Mouse (Mus musculus): ENCODE data around the gene Nip7. TPM values are rescaled to one million over a fixed set of nuclear protein-coding genes. Genes with fewer than 3 reads are reported as not detected.

Gene Nip7
- polyA plus RNA-seq, 1 experiment from 2014 or later = 100 TPM

DNA sequence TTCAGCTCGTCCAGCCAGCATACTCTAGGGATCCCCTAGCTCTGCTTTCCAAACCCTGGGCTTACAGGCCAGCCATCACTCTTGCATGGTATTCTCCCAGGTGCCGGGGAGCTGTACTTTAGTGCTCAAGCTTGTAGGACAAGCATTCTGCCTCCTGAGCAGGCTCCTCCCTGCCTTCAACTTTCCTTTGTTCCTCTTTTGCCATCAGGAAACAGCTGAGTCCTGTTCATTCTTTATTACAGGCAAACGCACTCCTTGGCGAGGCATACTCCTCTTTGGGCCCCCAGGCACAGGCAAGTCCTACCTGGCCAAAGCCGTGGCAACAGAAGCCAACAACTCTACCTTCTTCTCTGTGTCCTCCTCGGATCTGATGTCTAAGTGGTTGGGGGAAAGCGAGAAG, 16.0 kb upstream of the Nip7 start:
- WGBS = 87% methylated on average over 7 of the region's 7 CpGs
- Histone ChIP-seq H3K27ac (no peak overlapping the region), H3K36me3 (peaks cover 83% of the 10 kb centered on the region), H3K4me1 (no peaks in the 10 kb centered on the region), H3K27me3 (ENCODE audit: insufficient read depth, poor library complexity, severe bottlenecking) (no peaks in the 10 kb centered on the region), H3K9me3 (no peaks in the 10 kb centered on the region), H3K4me3 (no peak overlapping the region)
- no peak for DNase-seq (ENCODE audit: low spot score)

- 89% methylated on average over 6 of the region's 6 CpGs for WGBS
- no peak overlapping the region for H3K4me3 ChIP-seq
- no peak for DNase-seq (ENCODE audit: low spot score)
- H3K36me3 ChIP-seq = peaks cover 84% of the 10 kb centered on the region
- peaks cover 20% of the 10 kb centered on the region for H3K4me1 ChIP-seq
- no peaks in the 10 kb centered on the region for H3K9me3 ChIP-seq
- no peak overlapping the region for H3K27ac ChIP-seq
- no peaks in the 10 kb centered on the region for H3K27me3 ChIP-seq (ENCODE audit: insufficient read depth, poor library complexity, severe bottlenecking)
Measured at GRCm38 (mm10) chr8:107045478-107045877, 11.2 kb upstream of the Nip7 start.

- no peak overlapping the region for H3K27ac ChIP-seq
- peaks cover 20% of the 10 kb centered on the region for H3K4me1 ChIP-seq
- H3K36me3 ChIP-seq = peaks cover 84% of the 10 kb centered on the region
- 65% methylated on average over 5 of the region's 5 CpGs for WGBS
- no peaks in the 10 kb centered on the region for H3K9me3 ChIP-seq
- peak overlapping the region; percentile 84; the same call in 1 of the 2 replicates for H3K4me3 ChIP-seq
- no peak for DNase-seq (ENCODE audit: low spot score)
- no peaks in the 10 kb centered on the region for H3K27me3 ChIP-seq (ENCODE audit: insufficient read depth, poor library complexity, severe bottlenecking)
Measured at GRCm38 (mm10) chr8:107046976-107047375, 9.7 kb upstream of the Nip7 start.

- under 1% methylated on average over 87 of the region's 87 CpGs for WGBS
- H3K9me3 ChIP-seq = no peaks in the 10 kb centered on the region
- peaks cover 20% of the 10 kb centered on the region for H3K4me1 ChIP-seq
- peak within 1 kb of the TSS; percentile 84 for H3K4me3 ChIP-seq
- H3K27me3 ChIP-seq (ENCODE audit: insufficient read depth, poor library complexity, severe bottlenecking) = no peaks in the 10 kb centered on the region
- DNase-seq (ENCODE audit: low spot score) = peak; percentile 91
- peak within 1 kb of the TSS; percentile 94 for H3K27ac ChIP-seq
- H3K36me3 ChIP-seq = peaks cover 84% of the 10 kb centered on the region
Measured at GRCm38 (mm10) chr8:107048061-107048941, 8.4 kb upstream of the Nip7 start, which contains the start of gene Pdf. TSS of gene Pdf (minus strand) at chr8:107048614.

DNA sequence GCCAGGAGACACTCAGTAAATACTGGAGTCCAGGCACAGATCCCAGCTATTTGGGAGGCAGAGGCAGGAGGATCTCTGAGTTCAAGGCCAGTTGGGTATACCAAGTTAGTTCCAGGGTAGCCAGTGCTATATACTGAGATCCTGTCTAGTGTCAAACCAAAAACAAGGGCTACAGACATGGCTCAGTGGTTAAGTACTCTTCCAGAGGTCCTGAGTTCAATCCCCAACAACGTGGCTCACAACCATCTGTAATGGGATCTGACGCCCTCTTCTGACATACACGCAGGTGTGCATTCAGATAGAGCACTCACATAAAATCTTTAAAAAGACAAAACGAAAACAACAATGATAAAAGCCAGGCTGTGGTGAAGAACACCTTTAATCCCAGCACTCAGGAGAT, 7.2 kb upstream of the Nip7 start:
- Histone ChIP-seq H3K27me3 (ENCODE audit: insufficient read depth, poor library complexity, severe bottlenecking) (no peaks in the 10 kb centered on the region), H3K9me3 (no peaks in the 10 kb centered on the region), H3K4me3 (peak overlapping the region; percentile 84), H3K36me3 (peaks cover 84% of the 10 kb centered on the region), H3K27ac (peak overlapping the region; percentile 94; the same call in 1 of the 2 replicates), H3K4me1 (peaks cover 20% of the 10 kb centered on the region)
- DNase-seq (ENCODE audit: low spot score) = no peak
- WGBS = 91% methylated on average over 4 of the region's 4 CpGs

DNA sequence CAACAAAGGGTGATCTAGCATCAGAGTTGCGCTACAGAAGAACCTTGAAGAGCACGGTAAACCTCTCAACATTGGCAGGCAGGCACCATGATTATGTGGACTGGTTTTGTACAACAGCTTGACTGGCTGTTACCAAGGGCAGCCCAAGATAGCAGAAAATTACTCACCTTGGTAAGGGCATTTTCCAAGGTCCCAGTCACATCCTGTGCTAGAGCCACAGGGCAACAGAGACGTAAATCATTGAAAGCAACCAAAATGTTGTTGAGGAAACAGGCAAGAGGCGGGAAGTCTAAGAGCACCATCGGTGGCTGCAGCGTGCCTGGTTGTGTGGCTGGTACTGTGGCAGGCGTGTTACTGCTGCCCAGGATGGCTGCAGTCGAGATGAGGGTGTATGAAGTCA, 4.6 kb upstream of the Nip7 start:
- H3K9me3 ChIP-seq = no peaks in the 10 kb centered on the region
- no peak overlapping the region for H3K4me3 ChIP-seq
- no peak overlapping the region for H3K27ac ChIP-seq
- DNase-seq (ENCODE audit: low spot score) = no peak
- no peaks in the 10 kb centered on the region for H3K27me3 ChIP-seq (ENCODE audit: insufficient read depth, poor library complexity, severe bottlenecking)
- peaks cover 64% of the 10 kb centered on the region for H3K36me3 ChIP-seq
- 93% methylated on average over 8 of the region's 8 CpGs for WGBS
- peaks cover 29% of the 10 kb centered on the region for H3K4me1 ChIP-seq

- no peaks in the 10 kb centered on the region for H3K9me3 ChIP-seq
- under 1% methylated on average over 33 of the region's 33 CpGs for WGBS
- no peak for DNase-seq (ENCODE audit: low spot score)
- no peaks in the 10 kb centered on the region for H3K27me3 ChIP-seq (ENCODE audit: insufficient read depth, poor library complexity, severe bottlenecking)
- peak overlapping the region; percentile 93 for H3K27ac ChIP-seq
- peak overlapping the region; percentile 90 for H3K4me3 ChIP-seq
- H3K4me1 ChIP-seq = peaks cover 18% of the 10 kb centered on the region
- peaks cover 52% of the 10 kb centered on the region for H3K36me3 ChIP-seq
Measured at GRCm38 (mm10) chr8:107056973-107057369, 294 bp downstream of the Nip7 start.

DNA sequence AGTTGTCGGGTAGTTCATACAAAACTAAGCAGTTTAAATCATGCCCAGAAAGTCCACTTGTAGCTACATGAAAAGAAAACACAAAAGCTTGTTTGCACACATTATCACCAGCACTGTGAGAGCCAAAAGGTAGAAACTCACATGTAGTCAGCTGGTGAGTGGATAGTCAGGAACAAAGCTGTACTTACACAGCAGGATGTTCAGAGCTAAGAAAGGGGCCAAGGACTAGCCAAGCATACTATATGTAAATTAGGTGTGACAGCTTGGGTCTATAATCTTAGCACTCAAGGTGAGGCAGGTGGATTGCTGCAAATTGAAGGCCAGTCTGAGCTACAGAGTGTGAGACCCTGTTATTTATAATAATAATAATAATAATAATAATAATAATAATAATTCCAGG, 5.9 kb downstream of the Nip7 start:
- H3K4me1 ChIP-seq = peaks cover 4% of the 10 kb centered on the region
- WGBS = 91% methylated on average over 1 of the region's 1 CpGs
- H3K9me3 ChIP-seq = no peaks in the 10 kb centered on the region

GRCm38 (mm10) chr8:107065511-107066496, 9.1 kb downstream of the Nip7 start, which contains the start of gene Tmed6:
TSS of gene Tmed6 (minus strand) at chr8:107065644.
- Histone ChIP-seq H3K27me3 (ENCODE audit: insufficient read depth, poor library complexity, severe bottlenecking) (no peaks in the 10 kb centered on the region), H3K27ac (no peak within 1 kb of the TSS), H3K4me3 (no peak within 1 kb of the TSS), H3K9me3 (no peaks in the 10 kb centered on the region), H3K4me1 (peaks cover 6% of the 10 kb centered on the region; the same call in 1 of the 2 replicates), H3K36me3 (peaks cover 20% of the 10 kb centered on the region)
- no peak for DNase-seq (ENCODE audit: low spot score)
- WGBS = 57% methylated on average over 17 of the region's 17 CpGs

More for the DNA sequence above, 5.9 kb downstream of the Nip7 start:
- Histone ChIP-seq H3K4me3 (no peak overlapping the region), H3K27me3 (ENCODE audit: insufficient read depth, poor library complexity, severe bottlenecking) (no peaks in the 10 kb centered on the region), H3K36me3 (peaks cover 22% of the 10 kb centered on the region), H3K27ac (no peak overlapping the region)
- no peak for DNase-seq (ENCODE audit: low spot score)

DNA sequence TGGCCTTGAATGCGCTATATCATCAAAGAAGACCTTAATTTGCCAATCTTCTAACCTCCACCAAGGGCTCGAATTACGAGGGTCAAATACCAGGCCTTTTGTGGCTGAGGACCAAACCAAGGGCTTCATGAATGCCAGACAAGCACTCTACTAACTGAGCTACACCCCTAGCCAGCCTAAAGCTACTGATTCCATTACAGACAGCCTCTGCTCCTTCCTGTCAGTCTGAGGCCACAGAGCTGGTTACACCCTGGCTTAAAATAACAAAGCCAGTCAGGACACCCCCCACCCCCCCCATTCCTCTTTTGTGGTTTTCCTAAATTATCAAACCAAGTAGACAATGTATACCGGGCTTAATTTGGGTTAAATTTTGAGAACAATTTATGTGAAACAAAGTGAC, 17.0 kb downstream of the Nip7 start:
- no peak for DNase-seq (ENCODE audit: low spot score)
- Histone ChIP-seq H3K27me3 (ENCODE audit: insufficient read depth, poor library complexity, severe bottlenecking) (no peaks in the 10 kb centered on the region), H3K36me3 (peaks cover 86% of the 10 kb centered on the region), H3K4me3 (no peak overlapping the region), H3K9me3 (no peaks in the 10 kb centered on the region), H3K4me1 (peaks cover 16% of the 10 kb centered on the region), H3K27ac (no peak overlapping the region)
- WGBS = 85% methylated on average over 4 of the region's 4 CpGs

- Histone ChIP-seq H3K27me3 (ENCODE audit: insufficient read depth, poor library complexity, severe bottlenecking) (no peaks in the 10 kb centered on the region), H3K27ac (no peak overlapping the region), H3K9me3 (no peaks in the 10 kb centered on the region), H3K36me3 (peaks cover 86% of the 10 kb centered on the region), H3K4me3 (no peak overlapping the region), H3K4me1 (peaks cover 13% of the 10 kb centered on the region)
- 55% methylated on average over 1 of the region's 1 CpGs for WGBS
- no peak for DNase-seq (ENCODE audit: low spot score)
Measured at GRCm38 (mm10) chr8:107074128-107074527, 17.5 kb downstream of the Nip7 start.

DNA sequence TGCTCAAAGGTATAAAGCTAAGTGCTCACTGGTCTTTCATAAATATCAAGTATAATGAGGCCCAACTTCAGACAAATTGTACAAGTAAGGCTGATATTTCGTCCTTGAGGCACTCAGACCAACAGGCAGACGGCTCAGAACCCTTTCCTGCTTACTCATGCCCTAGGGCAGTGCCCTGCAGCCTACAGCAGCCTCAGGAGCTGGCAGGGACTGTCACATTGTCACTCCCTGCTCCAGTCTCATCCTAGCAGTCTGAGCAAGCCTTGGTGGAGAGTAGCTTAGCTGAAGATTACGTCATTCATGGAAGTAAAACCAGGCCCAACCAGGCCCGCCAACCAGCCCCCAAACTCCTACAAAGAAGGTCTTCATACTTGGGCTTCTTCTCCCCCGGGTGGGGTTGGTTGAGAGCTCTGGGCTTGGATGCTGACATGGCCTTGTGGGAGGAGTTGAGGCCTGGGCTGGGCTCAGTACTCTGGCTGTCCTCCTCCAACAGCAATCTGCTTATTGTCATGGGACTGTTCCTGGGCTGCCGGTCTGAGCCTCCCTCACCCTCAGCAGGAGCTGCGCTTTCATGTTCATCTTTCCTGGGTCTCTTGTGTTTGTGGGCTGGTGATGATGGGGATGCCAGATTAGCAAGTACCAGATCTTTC, 19.7 kb downstream of the Nip7 start:
- 82% methylated on average over 7 of the region's 7 CpGs for WGBS
- Histone ChIP-seq H3K4me1 (peaks cover 13% of the 10 kb centered on the region), H3K4me3 (no peak overlapping the region), H3K27ac (no peak overlapping the region), H3K9me3 (no peaks in the 10 kb centered on the region), H3K27me3 (ENCODE audit: insufficient read depth, poor library complexity, severe bottlenecking) (no peaks in the 10 kb centered on the region), H3K36me3 (peaks cover 92% of the 10 kb centered on the region)
- DNase-seq (ENCODE audit: low spot score) = no peak
